Mouse (Mus musculus): ENCODE measurements around the gene Fam192a. TPM values are rescaled to one million over a fixed set of nuclear protein-coding genes. Genes with fewer than 3 reads are reported as not detected.

Fam192a gene
- 10 to 100 TPM; 38.6 to 45.6 TPM for total RNA-seq (2021)
- long read RNA-seq, experiment 1, transcript Fam192a-201 (8 exons, 2,873 nt): major isoform, 29 of 41 reads
- long read RNA-seq, experiment 1, partial matches to known transcripts: 0 of 41 reads
- long read RNA-seq, experiment 1, other reads (novel, unspliced or antisense): 12 of 41 reads
- long read RNA-seq, experiment 2, transcript Fam192a-201 (8 exons, 2,873 nt): major isoform, 36 of 58 reads
- long read RNA-seq, experiment 2, partial matches to known transcripts: 1 of 58 reads
- long read RNA-seq, experiment 2, other reads (novel, unspliced or antisense): 21 of 58 reads

DNA sequence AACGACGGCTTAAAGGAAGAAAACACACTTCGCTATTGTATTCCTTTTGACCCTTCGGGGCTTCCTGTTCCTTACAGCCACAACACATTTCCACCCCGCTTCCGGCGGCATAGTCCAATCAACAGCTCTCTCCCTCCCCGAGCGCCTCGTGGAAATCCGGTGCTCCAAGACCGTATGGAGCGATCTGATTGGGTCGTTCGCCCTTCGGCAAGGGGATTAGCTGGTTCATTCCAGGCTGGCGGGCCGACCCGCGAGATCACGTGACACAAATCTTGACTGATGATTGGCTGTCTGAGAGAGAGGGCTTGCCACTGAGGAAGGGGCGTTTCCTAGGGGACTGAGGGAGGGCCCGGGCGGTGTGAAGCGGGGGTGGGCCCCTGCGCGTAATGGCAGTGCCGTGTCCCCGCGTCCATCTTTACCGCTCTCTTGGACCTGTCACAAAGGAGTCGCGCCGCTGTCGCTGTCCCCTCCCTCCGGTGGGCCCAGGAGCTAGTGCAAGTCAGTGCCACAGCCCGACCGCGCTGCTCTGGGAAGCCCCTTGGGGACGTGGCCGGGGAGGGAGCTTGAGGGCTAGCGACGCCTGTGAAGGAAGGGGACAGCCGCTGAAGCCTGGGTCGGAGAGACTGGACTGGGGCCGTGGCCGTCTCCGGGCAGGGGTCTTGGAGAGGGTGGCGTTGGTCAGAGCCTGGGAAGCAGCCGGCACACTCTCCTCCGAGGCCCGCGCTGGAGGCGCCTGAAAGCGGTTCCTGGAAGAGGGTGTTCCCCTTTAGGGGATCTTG, at the start of gene Fam192a, which contains the start of gene Rspry1:
Gene Fam192a, minus strand, starts transcription at position 391 of the 779 bp plus-strand sequence.
Gene Rspry1, plus strand, starts transcription at position 331 of the 779 bp plus-strand sequence.
- peak within 1 kb of the TSS; percentile 74 for H3K4me3 ChIP-seq
- DNase-seq (ENCODE audit: low spot score in 2 of 2): peak; percentile 100
- peak; percentile 15 for TF ChIP-seq CTCF (conservative IDR thresholded peaks at IDR 0.05)
- H3K27ac ChIP-seq: peak within 1 kb of the TSS; percentile 95

DNA sequence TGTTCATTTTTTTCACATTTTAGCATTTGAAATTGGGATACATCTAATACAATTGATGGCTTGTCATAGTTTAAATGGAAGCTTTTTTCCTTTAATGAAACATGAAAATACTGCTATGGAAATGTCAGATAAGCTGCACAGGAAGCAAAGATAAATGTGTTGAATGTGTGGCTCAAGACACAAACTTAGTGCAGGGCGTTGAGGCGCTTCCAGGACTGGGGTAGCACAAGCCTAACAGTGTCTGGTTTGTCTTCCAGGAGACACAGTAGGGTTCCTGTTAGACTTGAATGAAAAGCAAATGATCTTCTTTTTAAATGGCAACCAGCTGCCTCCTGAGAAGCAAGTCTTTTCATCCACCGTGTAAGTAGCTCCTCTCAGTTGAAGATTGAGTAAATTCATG, 47.7 kb upstream of the Fam192a start:
- no peak for DNase-seq (ENCODE audit: low spot score in 2 of 2)
- Histone ChIP-seq H3K27ac (no peak overlapping the region), H3K4me3 (no peak overlapping the region)
- TF ChIP-seq CTCF (conservative IDR thresholded peaks at IDR 0.05): no peak

DNA sequence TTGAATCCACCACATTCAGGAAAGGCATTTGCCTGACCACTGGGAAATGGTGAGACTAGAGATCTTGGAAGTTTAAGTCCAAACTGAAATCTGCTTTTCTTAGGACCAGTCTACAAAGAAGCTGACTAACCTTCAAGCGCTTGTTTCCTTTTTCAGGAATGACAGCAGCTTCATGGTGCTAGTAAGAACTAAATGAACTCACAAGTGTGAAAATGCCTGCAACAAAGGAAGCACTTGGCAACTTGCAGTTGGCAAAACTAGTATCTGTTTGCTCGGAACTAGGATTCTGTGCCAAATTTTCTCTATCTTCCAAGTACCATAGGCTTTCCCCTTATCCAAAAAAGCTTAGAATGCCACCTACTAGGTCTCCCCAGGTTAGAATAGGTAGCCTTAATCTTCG, 44.4 kb upstream of the Fam192a start:
- Histone ChIP-seq H3K4me3 (no peak overlapping the region), H3K27ac (no peak overlapping the region)
- TF ChIP-seq CTCF (conservative IDR thresholded peaks at IDR 0.05): no peak
- no peak for DNase-seq (ENCODE audit: low spot score in 2 of 2)

DNA sequence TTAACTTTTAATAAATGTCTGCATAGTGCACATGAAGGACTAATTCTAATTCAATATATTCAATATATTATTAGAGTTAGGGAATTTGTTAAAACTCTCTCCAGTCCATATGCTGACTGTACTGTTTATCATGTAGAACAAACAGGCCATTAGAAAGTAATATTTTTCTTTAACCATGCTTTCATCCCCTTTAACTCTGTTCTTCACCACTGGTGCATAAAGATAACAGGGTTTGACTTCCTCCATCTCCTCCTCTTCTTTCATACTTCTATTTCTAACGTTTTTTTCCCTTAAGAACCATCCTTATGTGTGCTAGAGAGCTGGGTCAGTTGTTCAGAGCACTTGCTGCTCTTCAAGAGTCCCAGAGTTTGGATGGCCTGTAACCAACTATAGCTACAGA, 43.4 kb upstream of the Fam192a start:
- Histone ChIP-seq H3K4me3 (no peak overlapping the region), H3K27ac (no peak overlapping the region)
- DNase-seq (ENCODE audit: low spot score in 2 of 2): no peak
- no peak for TF ChIP-seq CTCF (conservative IDR thresholded peaks at IDR 0.05)

DNA sequence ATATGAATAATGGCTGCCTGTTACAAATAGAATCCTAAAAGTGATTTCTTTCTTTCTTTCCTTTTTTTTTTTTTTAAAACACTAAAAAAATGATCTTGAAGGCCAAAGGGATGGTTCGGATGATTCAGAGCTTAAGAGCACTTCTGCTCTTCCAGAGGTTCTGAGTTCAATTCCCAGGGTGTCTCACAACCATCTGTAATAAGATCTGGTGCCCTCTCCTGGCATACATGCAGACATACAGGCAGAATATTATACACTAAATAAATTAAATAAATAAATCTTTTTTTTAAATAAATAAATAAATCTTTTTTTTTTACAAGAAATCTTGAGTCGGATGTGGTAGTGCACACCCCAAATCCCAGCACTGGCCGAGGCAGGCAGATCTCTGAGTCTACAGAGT, 40.1 kb upstream of the Fam192a start:
- DNase-seq (ENCODE audit: low spot score in 2 of 2): no peak
- Histone ChIP-seq H3K27ac (no peak overlapping the region), H3K4me3 (no peak overlapping the region)
- TF ChIP-seq CTCF (conservative IDR thresholded peaks at IDR 0.05): peak; percentile 54

DNA sequence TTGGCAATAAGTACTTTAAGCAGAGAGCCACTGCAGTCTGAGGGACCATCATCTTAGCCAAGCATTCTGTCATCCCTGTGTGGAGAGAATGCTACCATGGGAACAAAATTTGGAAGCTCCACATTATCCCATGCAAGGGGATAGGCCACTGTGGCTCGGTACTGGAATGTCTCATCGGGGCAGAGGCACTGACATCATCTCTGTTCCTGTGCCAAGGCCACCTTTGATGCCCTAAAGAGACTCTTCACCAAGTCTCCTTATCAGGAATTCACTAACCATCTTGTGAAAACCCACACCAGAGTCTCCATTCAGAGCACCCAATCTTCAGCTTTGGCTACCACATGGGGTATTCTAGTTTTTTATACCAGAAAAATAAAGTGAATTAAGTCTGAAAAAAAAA, 39.4 kb upstream of the Fam192a start:
- no peak for DNase-seq (ENCODE audit: low spot score in 2 of 2)
- no peak for TF ChIP-seq CTCF (conservative IDR thresholded peaks at IDR 0.05)
- H3K27ac ChIP-seq: no peak overlapping the region

DNA sequence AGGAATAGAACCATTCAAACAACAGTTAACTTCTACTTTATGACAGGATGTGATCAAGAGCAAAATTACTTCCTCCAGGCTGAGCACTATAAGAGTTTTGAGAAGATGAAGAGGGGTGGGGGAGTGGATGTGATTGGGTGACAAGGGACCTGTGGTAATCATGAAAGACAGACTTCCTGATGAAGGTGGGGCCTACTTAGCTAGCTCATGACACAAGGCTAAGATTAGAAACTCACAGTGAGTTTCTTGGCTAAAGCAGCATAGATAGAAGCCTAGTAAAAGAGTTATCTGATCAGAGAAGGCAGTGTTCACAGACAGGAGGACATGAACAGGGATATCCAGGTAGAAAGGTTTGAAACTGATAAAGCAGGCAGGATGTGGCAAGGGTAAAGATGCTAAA, 32.4 kb upstream of the Fam192a start:
- no peak overlapping the region for H3K4me3 ChIP-seq
- no peak for TF ChIP-seq CTCF (conservative IDR thresholded peaks at IDR 0.05)
- DNase-seq (ENCODE audit: low spot score in 2 of 2): no peak
- H3K27ac ChIP-seq: no peak overlapping the region

More for the DNA sequence above, 39.4 kb upstream of the Fam192a start:
- no peak overlapping the region for H3K4me3 ChIP-seq

DNA sequence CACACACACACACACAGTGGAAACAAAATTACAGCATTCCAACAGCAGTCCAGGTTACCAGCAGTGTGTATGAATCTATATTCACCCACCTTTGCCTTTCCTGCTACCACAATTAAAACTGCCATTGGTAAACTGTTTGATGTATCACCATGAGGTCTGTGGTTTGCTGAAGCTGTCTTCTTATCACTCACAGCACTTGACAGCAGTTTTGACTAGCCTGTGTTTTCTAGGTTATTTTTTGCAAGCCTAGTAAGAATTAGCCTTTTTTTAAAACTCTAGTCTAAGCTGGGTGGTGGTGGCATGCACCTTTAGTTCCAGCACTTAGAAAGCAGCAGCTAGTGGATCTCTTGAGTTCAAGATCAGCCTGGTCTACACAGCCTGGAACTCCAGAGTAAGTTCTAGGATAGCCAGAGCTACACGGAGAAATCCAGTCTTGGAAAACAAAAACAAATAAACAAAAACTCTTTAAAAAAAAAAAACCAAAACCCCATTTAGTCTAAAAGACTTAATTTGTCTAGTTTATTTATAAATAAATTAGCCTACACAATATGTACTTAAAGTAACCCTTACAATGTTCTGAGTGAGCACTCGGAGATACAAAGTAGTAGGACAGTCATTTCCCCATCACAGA, 31.9 kb upstream of the Fam192a start:
- H3K27ac ChIP-seq: no peak overlapping the region
- TF ChIP-seq CTCF (conservative IDR thresholded peaks at IDR 0.05): no peak
- no peak for DNase-seq (ENCODE audit: low spot score in 2 of 2)
- H3K4me3 ChIP-seq: no peak overlapping the region

DNA sequence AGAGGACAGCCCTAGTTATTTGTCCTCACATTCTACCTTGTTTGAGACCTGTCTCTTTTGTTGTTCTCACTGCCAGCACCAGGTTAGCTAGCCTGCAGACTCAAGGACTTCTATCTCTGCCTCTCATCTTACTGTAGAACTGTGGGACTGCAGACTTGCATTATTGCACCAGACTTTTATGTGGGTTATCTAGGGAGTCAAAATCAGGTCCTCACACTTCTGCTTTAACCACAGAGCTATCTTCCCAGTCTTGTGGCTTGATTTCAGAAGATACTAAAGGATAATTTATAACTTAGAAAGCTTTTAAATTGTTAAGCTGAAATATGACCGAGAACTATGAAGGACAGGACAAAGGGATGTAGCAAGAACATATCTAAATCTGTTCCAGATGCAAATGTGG, 23.1 kb upstream of the Fam192a start:
- H3K27ac ChIP-seq: no peak overlapping the region
- no peak for TF ChIP-seq CTCF (conservative IDR thresholded peaks at IDR 0.05)
- H3K4me3 ChIP-seq: no peak overlapping the region
- no peak for DNase-seq (ENCODE audit: low spot score in 2 of 2)

DNA sequence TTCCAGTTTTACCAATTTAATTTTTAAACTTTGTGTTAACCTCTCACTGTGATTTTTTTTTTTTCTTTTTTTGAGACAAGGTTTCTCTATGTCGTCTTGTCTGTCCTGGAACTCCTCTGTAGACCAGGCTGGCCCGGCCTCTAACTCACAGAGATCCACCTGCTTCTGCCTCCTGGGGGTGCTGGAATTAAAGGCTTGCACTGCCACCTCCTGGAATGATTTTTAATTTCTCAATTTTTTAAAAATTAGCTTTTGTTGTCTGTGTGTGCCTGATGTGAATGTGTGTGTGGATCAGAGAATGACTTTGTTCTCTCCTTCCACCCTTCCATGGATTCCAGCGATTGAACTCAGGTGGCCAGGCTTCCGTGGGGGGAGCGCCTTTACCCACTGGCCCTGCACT, 5.3 kb upstream of the Fam192a start:
- Histone ChIP-seq H3K4me3 (no peak overlapping the region), H3K27ac (no peak overlapping the region)
- no peak for DNase-seq (ENCODE audit: low spot score in 2 of 2)
- peak; percentile 42 for TF ChIP-seq CTCF (conservative IDR thresholded peaks at IDR 0.05)

DNA sequence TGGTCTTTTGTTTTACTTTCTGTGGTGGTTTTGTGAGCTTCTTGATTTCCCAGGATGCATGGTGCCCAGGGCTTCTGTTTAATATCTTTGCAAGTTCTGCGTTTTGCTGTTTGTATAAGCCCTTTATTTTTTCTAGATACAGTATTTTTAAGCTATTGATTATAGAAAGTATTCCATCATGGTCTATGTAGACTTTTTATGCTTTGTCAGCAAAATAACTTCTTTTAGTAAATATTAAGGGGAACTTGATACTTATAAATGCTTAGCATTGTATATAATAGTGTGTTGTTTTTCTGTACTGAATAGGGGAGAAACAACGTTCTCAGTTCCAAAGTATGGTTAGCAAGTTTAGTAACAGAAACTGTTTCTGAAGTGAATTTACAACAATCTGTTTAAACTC, 2.2 kb upstream of the Fam192a start:
- no peak for TF ChIP-seq CTCF (conservative IDR thresholded peaks at IDR 0.05)
- no peak overlapping the region for H3K4me3 ChIP-seq
- no peak overlapping the region for H3K27ac ChIP-seq
- no peak for DNase-seq (ENCODE audit: low spot score in 2 of 2)

DNA sequence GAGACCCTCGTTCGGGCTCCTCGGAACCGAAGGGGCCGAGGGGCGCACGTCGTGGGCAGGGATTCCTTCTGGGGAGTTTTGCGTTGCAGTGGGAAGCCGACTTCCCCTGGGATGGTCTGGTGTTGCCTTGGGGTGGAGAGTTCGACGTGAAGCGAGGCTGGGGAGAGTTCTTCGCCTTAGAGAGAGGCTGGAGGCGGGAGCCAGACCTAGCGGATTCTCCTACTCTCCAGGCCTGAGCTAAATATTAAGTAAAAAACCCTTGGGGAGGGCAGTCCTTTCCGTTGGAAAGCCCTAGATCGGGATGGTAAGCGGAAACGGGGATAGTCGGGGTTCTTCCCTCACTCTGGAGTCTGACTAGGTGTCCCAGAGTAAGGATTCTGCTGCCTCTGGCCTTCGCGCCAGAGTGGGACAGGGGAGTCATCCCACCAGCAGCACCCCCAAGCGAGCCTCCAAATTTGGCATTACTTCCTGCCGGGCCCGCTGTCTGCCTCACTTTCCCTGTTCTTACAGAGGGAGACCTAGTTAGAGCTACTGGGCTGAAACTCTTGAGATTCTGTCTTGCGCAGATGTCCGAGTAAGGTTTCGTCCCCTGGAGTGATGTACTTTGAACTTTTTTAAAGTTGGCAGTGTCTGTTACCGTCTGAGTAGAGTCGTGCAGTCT, 804 bp upstream of the Fam192a start:
- DNase-seq (ENCODE audit: low spot score in 2 of 2): no peak
- no peak for TF ChIP-seq CTCF (conservative IDR thresholded peaks at IDR 0.05)
- Histone ChIP-seq H3K4me3 (peak overlapping the region; percentile 74), H3K27ac (peak overlapping the region; percentile 95)

Measured in layer of hippocampus, adult 2 months (tissue).